Mouse (Mus musculus): ENCODE results near the gene Adam23.

GRCm38 (mm10) chr1:63473272-63473671 lies 27.6 kb downstream of the Adam23 start:
- TF ChIP-seq POLR2A (IDR thresholded peaks at IDR 0.05; ENCODE audit: control insufficient read depth, extremely low read depth, insufficient read depth, low read length, poor library complexity) (no peak), CTCF (IDR thresholded peaks at IDR 0.05; ENCODE audit: borderline replicate concordance, control insufficient read depth, extremely low read depth, insufficient read depth, low read length, poor library complexity) (no peak)

Data from thymus, adult 2 months (tissue).